Mouse (Mus musculus): ENCODE data around the gene Vdac1. TPM values are rescaled to one million over a fixed set of nuclear protein-coding genes. Genes with fewer than 3 reads are reported as not detected.

Gene Vdac1
- total and polyA plus RNA-seq, 2 experiments from 2014 or later, result 478 to 627 TPM

- Histone ChIP-seq H3K4me1 (ENCODE audit: control insufficient read depth, insufficient read depth) (peaks cover 28% of the 10 kb centered on the region; the same call in 1 of the 2 replicates), H3K4me2 (ENCODE audit: low read depth, low read length) (no peak overlapping the region), H3K4me3 (ENCODE audit: low read depth, low read length) (no peak overlapping the region), H3K27ac (ENCODE audit: low read depth) (peak overlapping the region; percentile 53), H3K9me3 (replicated peaks; ENCODE audit: control insufficient read depth, low read length) (no peaks in the 10 kb centered on the region), H3K9ac (replicated peaks; ENCODE audit: low read depth, low read length) (no peak overlapping the region), H3K27me3 (ENCODE audit: control insufficient read depth, insufficient read depth, low read length) (no peaks in the 10 kb centered on the region), H3K36me3 (replicated peaks; ENCODE audit: control insufficient read depth, insufficient read depth, low read length) (peaks cover 46% of the 10 kb centered on the region)
- peak; percentile 73 for ATAC-seq (ENCODE audit: insufficient read depth, low read depth)
- 53% methylated on average over 6 of the region's 6 CpGs for WGBS
- TF ChIP-seq EP300 (IDR thresholded peaks at IDR 0.05; ENCODE audit: low read depth) (peak; percentile 16; the same call in 1 of the 2 replicates), CTCF (IDR thresholded peaks at IDR 0.05; ENCODE audit: low read depth) (peak; percentile 88)
- DNase-seq (ENCODE audit: low spot score), result peak; percentile 81
These were observed 13.7 kb downstream of the Vdac1 start for GRCm38 (mm10) chr11:52374340-52374739.

DNA sequence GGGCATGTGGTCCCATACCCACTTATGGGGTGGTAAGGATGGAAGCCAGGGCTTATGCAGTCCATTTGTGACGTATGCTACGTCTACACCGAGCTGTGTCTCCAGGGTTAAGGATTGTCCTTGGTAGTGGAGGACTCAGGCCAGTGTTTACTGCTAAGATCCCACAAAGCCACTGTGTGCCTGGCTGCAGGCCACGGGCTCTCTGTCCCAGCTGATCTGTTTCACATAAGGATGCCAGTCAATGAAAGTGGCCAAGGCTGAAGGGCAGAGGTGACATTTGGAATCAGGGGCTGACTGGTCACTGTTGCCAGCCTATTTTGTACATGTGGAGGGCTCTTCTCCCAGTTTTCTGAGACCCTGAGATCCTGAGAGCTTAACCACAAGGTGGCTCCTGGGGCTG is 16.9 kb downstream of the Vdac1 start:
- Histone ChIP-seq H3K4me2 (ENCODE audit: low read depth, low read length) (no peak overlapping the region), H3K27ac (ENCODE audit: low read depth) (peak overlapping the region; percentile 79), H3K4me3 (ENCODE audit: low read depth, low read length) (no peak overlapping the region), H3K27me3 (ENCODE audit: control insufficient read depth, insufficient read depth, low read length) (no peaks in the 10 kb centered on the region), H3K9me3 (replicated peaks; ENCODE audit: control insufficient read depth, low read length) (no peaks in the 10 kb centered on the region), H3K36me3 (replicated peaks; ENCODE audit: control insufficient read depth, insufficient read depth, low read length) (peaks cover 77% of the 10 kb centered on the region), H3K9ac (replicated peaks; ENCODE audit: low read depth, low read length) (no peak overlapping the region), H3K4me1 (ENCODE audit: control insufficient read depth, insufficient read depth) (0 out of 2 replicates have a peak, but pooled peaks cover 8% of the 10 kb centered on the region)
- TF ChIP-seq EP300 (IDR thresholded peaks at IDR 0.05; ENCODE audit: low read depth), result no peak
- TF ChIP-seq CTCF (IDR thresholded peaks at IDR 0.05; ENCODE audit: low read depth), result no peak
- ATAC-seq (ENCODE audit: insufficient read depth, low read depth) (peak; percentile 63), DNase-seq (ENCODE audit: low spot score) (no peak)
- WGBS, result 26% methylated on average over 4 of the region's 4 CpGs

- Histone ChIP-seq H3K4me3 (ENCODE audit: low read depth, low read length) (no peak overlapping the region), H3K9ac (replicated peaks; ENCODE audit: low read depth, low read length) (no peak overlapping the region), H3K9me3 (replicated peaks; ENCODE audit: control insufficient read depth, low read length) (no peaks in the 10 kb centered on the region), H3K4me1 (ENCODE audit: control insufficient read depth, insufficient read depth) (0 out of 2 replicates have a peak, but pooled peaks cover 8% of the 10 kb centered on the region), H3K27me3 (ENCODE audit: control insufficient read depth, insufficient read depth, low read length) (no peaks in the 10 kb centered on the region), H3K36me3 (replicated peaks; ENCODE audit: control insufficient read depth, insufficient read depth, low read length) (peaks cover 93% of the 10 kb centered on the region), H3K27ac (ENCODE audit: low read depth) (no peak overlapping the region), H3K4me2 (ENCODE audit: low read depth, low read length) (no peak overlapping the region)
- ATAC-seq (ENCODE audit: insufficient read depth, low read depth), result no peak
- DNase-seq (ENCODE audit: low spot score), result no peak
- 82% methylated on average over 3 of the region's 3 CpGs for WGBS
- no peak for TF ChIP-seq EP300 (IDR thresholded peaks at IDR 0.05; ENCODE audit: low read depth)
- TF ChIP-seq CTCF (IDR thresholded peaks at IDR 0.05; ENCODE audit: low read depth), result no peak
These were observed 18.6 kb downstream of the Vdac1 start for GRCm38 (mm10) chr11:52379241-52379640.

DNA sequence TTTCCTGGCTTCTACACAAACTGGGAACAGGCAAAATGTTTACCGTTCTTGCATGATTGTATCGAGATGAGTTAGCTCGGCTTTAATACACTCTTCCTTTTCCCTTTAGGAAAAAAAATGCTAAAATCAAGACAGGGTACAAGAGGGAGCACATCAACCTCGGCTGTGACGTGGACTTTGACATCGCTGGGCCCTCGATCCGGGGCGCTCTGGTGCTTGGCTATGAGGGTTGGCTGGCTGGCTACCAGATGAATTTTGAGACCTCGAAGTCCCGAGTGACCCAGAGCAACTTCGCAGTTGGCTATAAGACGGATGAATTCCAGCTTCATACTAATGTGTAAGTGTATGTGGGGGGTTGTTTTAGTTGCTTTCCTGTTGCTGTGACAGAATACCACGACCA is 23.1 kb downstream of the Vdac1 start:
- no peak overlapping the region for H3K27ac ChIP-seq (ENCODE audit: low read depth)
- DNase-seq (ENCODE audit: low spot score), result no peak
- no peak overlapping the region for H3K4me3 ChIP-seq (ENCODE audit: low read depth, low read length)
- no peaks in the 10 kb centered on the region for H3K9me3 ChIP-seq (replicated peaks; ENCODE audit: control insufficient read depth, low read length)
- H3K4me1 ChIP-seq (ENCODE audit: control insufficient read depth, insufficient read depth), result no peaks in the 10 kb centered on the region
- no peaks in the 10 kb centered on the region for H3K27me3 ChIP-seq (ENCODE audit: control insufficient read depth, insufficient read depth, low read length)
- no peak overlapping the region for H3K9ac ChIP-seq (replicated peaks; ENCODE audit: low read depth, low read length)
- H3K36me3 ChIP-seq (replicated peaks; ENCODE audit: control insufficient read depth, insufficient read depth, low read length), result peaks cover 98% of the 10 kb centered on the region
- TF ChIP-seq CTCF (IDR thresholded peaks at IDR 0.05; ENCODE audit: low read depth) (no peak), EP300 (IDR thresholded peaks at IDR 0.05; ENCODE audit: low read depth) (no peak)
- H3K4me2 ChIP-seq (ENCODE audit: low read depth, low read length), result no peak overlapping the region
- WGBS, result 93% methylated on average over 14 of the region's 14 CpGs
- ATAC-seq (ENCODE audit: insufficient read depth, low read depth), result no peak

GRCm38 (mm10) chr11:52384667-52385066 is 24.0 kb downstream of the Vdac1 start:
- Histone ChIP-seq H3K36me3 (replicated peaks; ENCODE audit: control insufficient read depth, insufficient read depth, low read length) (peaks cover 97% of the 10 kb centered on the region), H3K9ac (replicated peaks; ENCODE audit: low read depth, low read length) (no peak overlapping the region), H3K4me2 (ENCODE audit: low read depth, low read length) (no peak overlapping the region), H3K27me3 (ENCODE audit: control insufficient read depth, insufficient read depth, low read length) (no peaks in the 10 kb centered on the region), H3K9me3 (replicated peaks; ENCODE audit: control insufficient read depth, low read length) (no peaks in the 10 kb centered on the region), H3K27ac (ENCODE audit: low read depth) (no peak overlapping the region), H3K4me1 (ENCODE audit: control insufficient read depth, insufficient read depth) (no peaks in the 10 kb centered on the region), H3K4me3 (ENCODE audit: low read depth, low read length) (no peak overlapping the region)
- ATAC-seq (ENCODE audit: insufficient read depth, low read depth), result no peak
- TF ChIP-seq EP300 (IDR thresholded peaks at IDR 0.05; ENCODE audit: low read depth) (no peak), CTCF (IDR thresholded peaks at IDR 0.05; ENCODE audit: low read depth) (peak; percentile 43)
- 54% methylated on average over 3 of the region's 3 CpGs for WGBS
- DNase-seq (ENCODE audit: low spot score), result no peak

- H3K4me3 ChIP-seq (ENCODE audit: low read depth, low read length), result no peak overlapping the region
- 73% methylated on average over 3 of the region's 3 CpGs for WGBS
- DNase-seq (ENCODE audit: low spot score) (no peak), ATAC-seq (ENCODE audit: insufficient read depth, low read depth) (no peak)
- H3K27me3 ChIP-seq (ENCODE audit: control insufficient read depth, insufficient read depth, low read length), result no peaks in the 10 kb centered on the region
- H3K36me3 ChIP-seq (replicated peaks; ENCODE audit: control insufficient read depth, insufficient read depth, low read length), result peaks cover 83% of the 10 kb centered on the region
- no peaks in the 10 kb centered on the region for H3K4me1 ChIP-seq (ENCODE audit: control insufficient read depth, insufficient read depth)
- no peak overlapping the region for H3K9ac ChIP-seq (replicated peaks; ENCODE audit: low read depth, low read length)
- no peak overlapping the region for H3K4me2 ChIP-seq (ENCODE audit: low read depth, low read length)
- no peak overlapping the region for H3K27ac ChIP-seq (ENCODE audit: low read depth)
- H3K9me3 ChIP-seq (replicated peaks; ENCODE audit: control insufficient read depth, low read length), result no peaks in the 10 kb centered on the region
- no peak for TF ChIP-seq EP300 (IDR thresholded peaks at IDR 0.05; ENCODE audit: low read depth)
- no peak for TF ChIP-seq CTCF (IDR thresholded peaks at IDR 0.05; ENCODE audit: low read depth)
These were observed 26.2 kb downstream of the Vdac1 start for GRCm38 (mm10) chr11:52386892-52387291.
